Mouse (Mus musculus) right cerebral cortex, postnatal 14 days (tissue): Measurements from ENCODE around the gene Sned1.

Experiments used
- DNase-seq: peaks from one replicate; pipeline ENCODE4 v3.0.0; 2022

Sned1 gene

DNA sequence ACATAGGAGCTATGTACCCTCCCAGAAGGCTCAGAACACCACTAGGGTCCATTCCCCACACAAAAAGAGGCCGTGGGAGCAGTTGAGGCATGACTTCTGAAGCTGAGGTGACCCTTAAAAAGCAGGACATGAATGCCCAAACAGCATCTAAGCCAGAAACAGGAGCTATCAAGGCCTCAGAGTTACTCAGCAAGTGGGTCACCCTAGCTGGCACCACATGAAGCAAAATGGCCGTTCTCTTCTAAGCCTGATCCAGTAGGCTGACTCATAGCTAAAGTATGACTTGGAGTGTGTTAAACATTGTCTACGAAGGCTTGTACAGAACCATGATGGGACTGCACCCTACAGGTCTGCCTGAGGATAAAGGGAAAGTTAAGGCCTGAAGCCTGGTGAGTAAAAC, 90.8 kb downstream of the Sned1 start:
- no peak for DNase-seq

DNA sequence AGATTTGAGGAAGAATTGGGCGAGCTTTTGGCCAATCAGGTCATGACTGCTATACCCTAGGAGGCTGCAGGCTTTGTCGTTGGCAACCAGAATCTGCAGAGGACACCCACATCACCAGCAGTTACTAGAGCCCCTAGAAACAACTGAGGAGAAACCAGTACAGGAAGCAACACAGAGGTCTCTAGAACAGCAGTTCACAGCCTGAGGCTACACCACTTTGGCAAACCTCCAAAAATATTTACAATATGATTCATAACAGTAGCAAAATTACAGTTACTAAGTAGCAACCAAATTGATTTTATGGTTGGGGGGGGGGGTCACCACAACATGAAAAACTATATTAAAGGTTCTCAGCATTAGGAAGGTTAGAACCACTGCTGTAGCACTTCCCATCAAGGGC, 99.0 kb downstream of the Sned1 start:
- no peak for DNase-seq

DNA sequence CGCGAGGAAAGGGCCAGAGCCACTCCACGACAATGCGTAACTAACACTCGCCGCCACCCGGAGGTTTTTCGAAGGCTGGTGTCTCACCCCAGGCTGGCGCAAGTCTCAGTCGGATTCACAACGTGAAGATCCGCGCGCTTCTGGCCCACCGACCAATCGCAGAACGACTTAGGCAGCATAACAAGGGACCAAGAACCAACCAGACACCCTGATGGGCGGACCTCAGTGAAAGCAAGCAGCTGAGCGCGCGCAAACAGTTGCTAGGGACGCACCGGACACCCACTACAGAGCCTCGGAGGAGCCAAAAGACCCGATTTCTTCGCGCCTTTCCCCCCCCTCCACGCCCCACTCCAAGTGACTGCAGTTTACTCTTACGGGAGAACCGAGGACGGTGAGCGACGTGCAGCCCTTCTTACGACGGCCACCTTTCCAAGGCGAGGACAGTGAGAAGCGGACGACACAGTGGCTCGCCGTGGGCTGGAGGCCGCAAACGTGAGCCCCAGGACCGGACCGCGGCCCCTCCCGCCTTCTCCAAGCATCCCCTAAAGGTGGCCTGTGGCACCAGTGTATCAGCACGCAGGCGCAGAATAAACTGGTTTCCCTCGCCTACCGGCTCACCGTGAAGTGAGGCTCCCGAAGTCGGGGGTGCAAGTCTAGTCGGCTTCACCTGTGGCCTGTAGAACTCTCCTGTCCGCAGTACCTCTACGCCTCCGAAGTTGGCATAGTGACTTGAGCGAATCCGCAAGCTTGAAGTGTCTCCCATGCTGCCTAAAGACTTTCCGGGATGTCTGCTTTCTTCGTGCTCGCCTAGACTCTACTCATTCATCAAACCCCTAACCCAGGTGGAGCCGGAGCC, 107.2 kb downstream of the Sned1 start, which contains the start of the genes Ppp1r7 and Pask:
Gene Ppp1r7 (plus strand): TSS at position 207 of the 856 bp plus-strand sequence.
Gene Pask (minus strand): TSS at position 835 of the 856 bp plus-strand sequence.
- DNase-seq = peak; percentile 94

DNA sequence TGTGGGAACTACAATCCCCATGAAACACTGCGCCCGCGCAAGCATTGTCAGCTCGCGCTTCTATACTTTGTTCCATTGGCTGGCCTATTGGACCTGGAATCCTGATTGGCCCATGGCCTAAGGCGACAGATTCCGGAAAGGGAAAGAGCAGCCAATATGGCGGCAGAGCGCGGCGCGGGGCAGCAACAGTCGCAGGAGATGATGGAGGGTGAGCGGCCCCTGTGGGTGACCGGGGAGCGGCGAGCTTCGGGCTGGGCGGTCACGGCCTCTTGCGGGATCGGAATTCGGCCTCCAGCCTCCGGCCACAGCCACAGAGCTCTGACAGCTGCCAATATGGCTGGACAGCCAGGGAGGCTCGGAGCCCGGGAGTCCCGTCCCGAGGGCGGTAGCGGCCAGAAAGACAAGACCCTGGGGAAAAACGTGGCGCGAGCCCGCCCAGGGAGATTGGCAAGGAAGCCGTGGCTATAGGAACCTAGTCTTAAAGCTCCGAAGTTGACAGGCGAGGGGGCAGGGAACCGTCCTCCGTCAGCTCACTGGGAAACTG, 107.9 kb downstream of the Sned1 start:
- peak; percentile 93 for DNase-seq

DNA sequence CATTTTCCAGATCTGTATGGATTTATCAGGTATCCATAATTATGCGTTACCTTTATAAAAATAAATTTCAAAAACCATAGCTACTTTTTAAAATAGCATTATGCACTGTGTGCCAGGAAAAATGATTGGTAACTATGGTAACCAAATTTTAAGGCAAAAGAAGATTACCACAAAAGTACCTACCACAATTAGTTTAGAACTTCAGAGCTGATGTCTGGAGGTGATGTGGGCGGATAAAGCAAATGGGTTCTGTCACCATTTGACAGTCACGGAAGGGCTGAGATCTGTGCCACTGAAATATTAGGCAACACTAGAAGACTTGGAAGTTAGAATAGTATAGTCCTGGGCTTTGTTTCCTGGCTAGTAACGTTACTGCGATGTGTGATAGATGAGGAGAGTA, 111.5 kb downstream of the Sned1 start:
- DNase-seq = no peak

DNA sequence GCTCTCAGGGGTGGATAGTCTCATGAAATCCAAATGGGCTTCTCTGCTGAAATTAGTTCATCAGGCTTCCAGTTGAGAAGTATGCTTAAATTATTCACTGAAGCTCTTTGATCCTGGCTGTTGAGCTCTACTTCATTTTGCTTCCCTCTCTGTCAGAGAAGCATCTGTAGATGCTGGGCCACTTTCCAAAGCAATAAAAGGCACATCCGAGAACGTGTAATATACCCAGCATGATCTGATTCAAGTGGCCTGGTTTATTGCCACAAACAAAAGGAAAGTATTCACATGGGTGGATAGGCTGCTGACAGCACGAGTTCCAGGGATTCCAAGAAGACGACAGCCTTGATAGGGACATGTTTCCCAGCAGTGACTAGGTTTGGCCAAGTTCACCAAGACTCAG, 114.1 kb downstream of the Sned1 start:
- DNase-seq = no peak
